ENCODE assay signal across 7 mouse cellular contexts in the genomic region with DNA sequence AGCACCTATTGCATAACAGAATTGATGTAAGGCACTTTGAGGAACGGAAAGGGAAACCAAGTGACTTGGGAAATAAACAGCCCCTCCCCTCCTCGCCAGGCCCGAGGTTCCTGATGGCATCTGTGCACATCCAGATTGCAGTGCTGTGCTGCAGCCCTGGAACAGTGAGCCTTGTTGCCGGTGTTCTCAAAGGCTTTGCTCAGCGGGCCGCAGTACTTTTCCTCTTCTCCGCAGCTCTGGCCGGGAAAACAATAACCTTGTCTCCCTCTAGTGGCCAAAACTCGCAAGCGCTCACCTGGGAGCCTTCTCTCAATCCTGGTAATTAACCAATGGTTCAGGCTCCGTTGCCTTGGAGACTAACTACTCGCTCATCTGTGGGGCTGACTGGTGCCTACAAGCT. TPM values are rescaled to one million over a fixed set of nuclear protein-coding genes. Genes with fewer than 3 reads are reported as not detected.
DNase-seq lines count a peak whose midpoint lies in the region; ATAC-seq and TF ChIP-seq lines count a peak whose summit lies in the region.

No protein-coding gene starts in this region.

- H3K4me1 ChIP-seq in intestine, postnatal 0 days (replicated peaks; ENCODE audit: control insufficient read depth, insufficient read depth, low read length), result no peaks in the 10 kb centered on the region
- no peaks in the 10 kb centered on the region for H3K4me1 ChIP-seq in midbrain, embryonic 11.5 days (ENCODE audit: control insufficient read depth, insufficient read depth, low read length)

- no peaks in the 10 kb centered on the region for H3K36me3 ChIP-seq in intestine, postnatal 0 days (ENCODE audit: control insufficient read depth, insufficient read depth)
- no peaks in the 10 kb centered on the region for H3K36me3 ChIP-seq in midbrain, embryonic 11.5 days (ENCODE audit: control insufficient read depth, insufficient read depth, low read length)

- no peak overlapping the region for H3K9ac ChIP-seq in intestine, postnatal 0 days (ENCODE audit: low read depth, low read length)
- H3K9ac ChIP-seq in midbrain, embryonic 11.5 days (ENCODE audit: low read length), result no peak overlapping the region

- H3K9me3 ChIP-seq in intestine, postnatal 0 days (ENCODE audit: control insufficient read depth), result no peaks in the 10 kb centered on the region
- no peaks in the 10 kb centered on the region for H3K9me3 ChIP-seq in midbrain, embryonic 11.5 days (ENCODE audit: control insufficient read depth, low read length)

- 2% methylated on average over 12 of the region's 12 CpGs for WGBS in intestine, postnatal 0 days
- WGBS in midbrain, embryonic 11.5 days, result 4% methylated on average over 12 of the region's 12 CpGs

- ATAC-seq in intestine, postnatal 0 days, result peak; percentile 40; the same call in 1 of the 2 replicates
- peak; percentile 82 for ATAC-seq in midbrain, embryonic 11.5 days (ENCODE audit: low FRiP score)

- intact Hi-C loops in gastrocnemius, postnatal 36 days (cut with DNase I), result loop anchor here (2.0 kb wide), 1 partner anchor 137 kb away; no protein-coding TSS in a partner anchor
- intact Hi-C loops in left cerebral cortex, postnatal 4 days (cut with DNase I), result loop anchor here (5.0 kb wide), 2 partner anchors 140 to 200 kb away; no protein-coding TSS in a partner anchor

- H3K27me3 ChIP-seq in intestine, postnatal 0 days (replicated peaks; ENCODE audit: control insufficient read depth, insufficient read depth, low read length), result peaks cover 17% of the 10 kb centered on the region
- H3K27me3 ChIP-seq in midbrain, embryonic 11.5 days (ENCODE audit: control insufficient read depth, insufficient read depth, low read length), result peaks cover 5% of the 10 kb centered on the region

- H3K27ac ChIP-seq in intestine, postnatal 0 days (ENCODE audit: low read depth, low read length), result no peak overlapping the region
- H3K27ac ChIP-seq in midbrain, embryonic 11.5 days (ENCODE audit: low read depth, low read length), result no peak overlapping the region

- peak overlapping the region; percentile 21; the same call in 1 of the 2 replicates for H3K4me3 ChIP-seq in intestine, postnatal 0 days (ENCODE audit: low read depth, low read length)
- no peak overlapping the region for H3K4me3 ChIP-seq in midbrain, embryonic 11.5 days (ENCODE audit: low read depth, low read length)

- peak; percentile 88 for TF ChIP-seq CTCF in intestine, postnatal 0 days (IDR thresholded peaks at IDR 0.05; ENCODE audit: low read depth)

- peak overlapping the region; percentile 61 for H3K4me2 ChIP-seq in intestine, postnatal 0 days (replicated peaks; ENCODE audit: low read depth)
- H3K4me2 ChIP-seq in midbrain, embryonic 11.5 days, result peak overlapping the region; percentile 14; the same call in 1 of the 2 replicates

- peak; percentile 75 to 92 for DNase-seq in adrenal gland, adult (ENCODE audit: inconsistent age in 2 of 2, low spot score in 1 of 2)
- DNase-seq in embryo, embryonic 10 days (ENCODE audit: low spot score), result peak; percentile 81
- DNase-seq in gastrocnemius, postnatal 36 days, result peak; percentile 30 to 52
- DNase-seq in left cerebral cortex, postnatal 4 days, result peak; percentile 80
- peak; percentile 98 for DNase-seq in midbrain, embryonic 11.5 days (ENCODE audit: low spot score, missing footprints)
- peak; percentile 6 for DNase-seq in skeletal muscle tissue, adult 2 months (ENCODE audit: low read depth, low spot score)

RNA-seq across cellular contexts. Expression of gene Kcna6, which starts 38.4 kb away (rescaled TPM):
- total RNA-seq in gastrocnemius, postnatal 36 days (2021), result under 1 TPM; 0.22 to 0.41 TPM
- 1.1 TPM in 2 replicates for polyA plus RNA-seq in intestine, postnatal 0 days (2015; fragmentation: Nextera tagmentation; extraction: Ambion mirVana)
- 10 to 100 TPM; 59.1 to 60.9 TPM for total RNA-seq in left cerebral cortex, postnatal 4 days (2021)
- polyA plus RNA-seq in midbrain, embryonic 11.5 days (2014; fragmentation: Nextera tagmentation; extraction: Ambion mirVana), result 4.0 and 4.1 TPM in 2 replicates

RNA-seq across cellular contexts. Expression of gene Kcna1, which starts 55.9 kb away (rescaled TPM):
- total RNA-seq in gastrocnemius, postnatal 36 days (2021), result 1 to 10 TPM; 1.7 to 2.6 TPM
- polyA plus RNA-seq in intestine, postnatal 0 days (2015; fragmentation: Nextera tagmentation; extraction: Ambion mirVana), result 0.10 and 0.16 TPM in 2 replicates
- 10 to 100 TPM in 1 of 2 experiments, 1 to 10 TPM in 1; 7.8 to 10.1 TPM for total RNA-seq in left cerebral cortex, postnatal 4 days (2021)
- 0.66 and 0.74 TPM in 2 replicates for polyA plus RNA-seq in midbrain, embryonic 11.5 days (2014; fragmentation: Nextera tagmentation; extraction: Ambion mirVana)

Comparison
In these comparisons a context has a peak if more than half of its experiments do, and no peak if none do; other contexts are left out.
1. DNase-seq: peak in every context shown above with its lines; median percentile 98 in midbrain, embryonic 11.5 days; 84 in adrenal gland, adult; 81 in embryo, embryonic 10 days; 80 in left cerebral cortex, postnatal 4 days; 41 in gastrocnemius, postnatal 36 days; 6 in skeletal muscle tissue, adult 2 months.
2. RNA of gene Kcna6, which starts 38.4 kb away (total RNA-seq): 59.1 to 60.9 TPM in left cerebral cortex, postnatal 4 days; 0.22 to 0.41 TPM in gastrocnemius, postnatal 36 days; every median in the first group is over 10 times any median in the second.